Mouse (Mus musculus) embryonic facial prominence, embryonic 12.5 days (tissue): ENCODE results near the gene Slc22a20. TPM values are rescaled to one million over a fixed set of nuclear protein-coding genes. Genes with fewer than 3 reads are reported as not detected.
A peak's percentile ranks its signal among the peaks of the same experiment; 100 is the strongest.

Source experiments
- ATAC-seq: fragments of 200-750 bp; cut with Nextera tagmentation; 2 replicates; pipeline ENCODE4 v1.8.0; 2017; ENCODE audit not compliant: insufficient number of reproducible peaks, insufficient read depth, low FRiP score, low TSS enrichment
- H3K27ac ChIP-seq: fragments of 300-500 bp; sonication (generic); 2 replicates; pipeline ENCODE4 v1.5.1; 2016; ENCODE audit warnings: mild to moderate bottlenecking
- H3K27me3 ChIP-seq: fragments of 300-500 bp; sonication (generic); 2 replicates; pipeline ENCODE4 v1.6.1; 2016; ENCODE audit warnings: mild to moderate bottlenecking, moderate library complexity
- H3K36me3 ChIP-seq: fragments of 300-500 bp; sonication (generic); 2 replicates; pipeline ENCODE4 v1.6.1; 2016; ENCODE audit warnings: mild to moderate bottlenecking
- H3K4me1 ChIP-seq: fragments of 300-500 bp; sonication (generic); 2 replicates; pipeline ENCODE4 v1.6.1; 2016
- H3K4me2 ChIP-seq: fragments of 300-500 bp; sonication (generic); replicated peaks from 2 replicates; pipeline ENCODE4 v1.6.1; 2016; ENCODE audit warnings: mild to moderate bottlenecking, moderate library complexity
- H3K4me3 ChIP-seq: fragments of 300-500 bp; sonication (generic); 2 replicates; pipeline ENCODE4 v1.5.1; 2016; ENCODE audit warnings: mild to moderate bottlenecking
- H3K9ac ChIP-seq: fragments of 300-500 bp; sonication (generic); 2 replicates; pipeline ENCODE4 v1.6.1; 2016; ENCODE audit warnings: mild to moderate bottlenecking, moderate library complexity
- H3K9me3 ChIP-seq: fragments of 300-500 bp; sonication (generic); 2 replicates; pipeline ENCODE4 v1.6.1; 2016; ENCODE audit warnings: mild to moderate bottlenecking, moderate library complexity
- WGBS: fragments of 180-500 bp; shearing (Covaris S2); methylation state at CpG from one replicate; pipeline ENCODE4 v1.1.7; 2016; 5-methylcytosine and 5-hydroxymethylcytosine counted together
- polyA plus RNA-seq: library from polyadenylated mRNA; unstranded; fragments of >200 nt; fragmentation: Nextera tagmentation; extraction: Ambion mirVana; gene quantifications from 2 replicates; pipeline ENCODE4 v1.2.1, GENCODE M21; 2016

Gene Slc22a20
- polyA plus RNA-seq, 1 experiment from 2014 or later, result not detected

GRCm38 (mm10) chr19:5964804-5965203 lies 21.1 kb downstream of the Slc22a20 start:
- ATAC-seq, result no peak
- H3K9ac ChIP-seq, result no peak overlapping the region
- H3K27me3 ChIP-seq, result no peaks in the 10 kb centered on the region
- H3K27ac ChIP-seq, result no peak overlapping the region
- 83% methylated on average over 2 of the region's 2 CpGs for WGBS
- H3K4me1 ChIP-seq, result peaks cover 23% of the 10 kb centered on the region
- peak overlapping the region; percentile 81 for H3K4me2 ChIP-seq
- H3K36me3 ChIP-seq, result peaks cover 12% of the 10 kb centered on the region; the same call in 1 of the 2 replicates
- H3K9me3 ChIP-seq, result no peaks in the 10 kb centered on the region
- peak overlapping the region; percentile 81 for H3K4me3 ChIP-seq

DNA sequence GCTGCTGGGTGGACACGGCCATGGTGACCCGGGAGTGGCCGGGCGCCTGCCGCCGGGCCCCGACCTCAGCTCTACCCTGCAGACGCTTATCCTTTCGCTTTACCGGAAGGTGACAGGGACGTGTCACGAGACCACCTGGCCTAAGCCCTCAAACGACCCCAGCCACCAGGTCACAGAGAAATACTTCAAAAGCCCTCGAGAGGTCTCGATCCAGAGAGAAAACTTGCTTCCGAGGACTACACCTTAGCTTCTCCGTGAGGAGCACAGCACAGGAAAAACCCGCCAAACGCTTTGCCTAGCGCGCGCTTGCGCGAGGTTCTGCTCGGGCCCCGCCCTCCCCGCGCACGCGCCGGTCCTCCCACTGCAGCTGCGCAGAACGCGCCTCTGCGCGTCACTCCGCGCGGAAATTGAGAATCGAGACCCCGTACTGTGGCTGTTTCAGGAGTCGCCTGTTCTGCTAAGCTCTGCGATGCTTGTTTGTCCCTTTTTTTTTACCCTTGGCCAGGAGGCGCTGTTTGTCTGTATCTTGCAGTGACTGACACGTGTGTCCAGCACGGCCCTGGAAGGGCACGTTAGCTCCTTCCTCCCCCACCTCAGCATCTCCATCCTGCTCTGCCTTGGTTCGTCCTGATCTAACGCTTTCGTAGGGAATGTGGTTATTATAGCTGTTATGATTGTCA lies 21.9 kb downstream of the Slc22a20 start, which contains the start of gene Pola2:
TSS of gene Pola2 (minus strand) at position 320 of the 680 bp plus-strand sequence.
- H3K9me3 ChIP-seq, result no peaks in the 10 kb centered on the region
- peak within 1 kb of the TSS; percentile 81 for H3K27ac ChIP-seq
- peak within 1 kb of the TSS; percentile 91 for H3K9ac ChIP-seq
- peak within 1 kb of the TSS; percentile 81 for H3K4me2 ChIP-seq
- peaks cover 19% of the 10 kb centered on the region for H3K36me3 ChIP-seq
- ATAC-seq, result peak; percentile 82
- no peaks in the 10 kb centered on the region for H3K27me3 ChIP-seq
- WGBS, result under 1% methylated on average over 50 of the region's 50 CpGs
- H3K4me3 ChIP-seq, result peak within 1 kb of the TSS; percentile 81
- H3K4me1 ChIP-seq, result peaks cover 23% of the 10 kb centered on the region

DNA sequence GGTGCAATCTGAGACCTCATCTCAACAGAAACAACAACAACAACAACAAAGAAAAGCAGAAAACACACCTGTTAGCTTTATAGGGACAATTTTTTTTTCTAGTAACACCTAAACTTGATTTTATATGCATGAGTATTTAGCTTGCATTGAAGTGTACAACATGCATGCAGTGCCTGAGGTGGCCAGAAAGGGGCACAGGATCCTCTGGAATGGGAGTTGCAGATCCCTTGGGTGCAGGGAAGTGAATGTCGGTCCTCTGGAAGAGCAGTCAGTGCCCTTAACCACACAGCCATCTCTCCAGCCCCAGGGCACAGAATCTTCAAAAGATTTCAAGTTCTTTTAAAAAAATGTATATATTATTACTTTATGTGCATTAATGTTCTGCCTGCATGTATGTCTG lies 23.3 kb downstream of the Slc22a20 start:
- H3K9me3 ChIP-seq, result no peaks in the 10 kb centered on the region
- no peak for ATAC-seq
- peak overlapping the region; percentile 81 for H3K4me2 ChIP-seq
- no peak overlapping the region for H3K27ac ChIP-seq
- WGBS, result 23% methylated on average over 1 of the region's 1 CpGs
- H3K27me3 ChIP-seq, result no peaks in the 10 kb centered on the region
- H3K4me1 ChIP-seq, result peaks cover 23% of the 10 kb centered on the region
- peaks cover 32% of the 10 kb centered on the region for H3K36me3 ChIP-seq
- H3K4me3 ChIP-seq, result peak overlapping the region; percentile 81
- peak overlapping the region; percentile 91 for H3K9ac ChIP-seq

DNA sequence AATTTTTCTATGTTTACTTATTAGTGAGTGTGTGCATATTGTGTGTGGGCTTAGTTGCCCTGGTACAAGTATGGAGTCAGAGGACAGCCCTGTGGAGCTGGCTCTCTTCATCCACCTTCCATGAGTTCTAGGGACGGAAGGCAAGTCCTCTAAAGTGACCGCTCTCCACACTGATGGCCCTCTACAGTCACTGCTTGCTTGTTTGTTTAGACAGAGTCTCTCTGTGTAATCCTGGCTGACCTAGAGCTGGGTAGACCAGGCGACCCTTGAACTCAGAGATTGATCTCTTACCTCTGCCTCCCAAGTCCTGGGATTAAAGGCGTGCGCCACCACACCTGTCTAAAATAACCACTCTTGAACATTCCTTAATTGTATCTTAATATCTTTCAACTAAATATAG lies 28.6 kb downstream of the Slc22a20 start:
- WGBS, result 88% methylated on average over 5 of the region's 5 CpGs
- ATAC-seq, result no peak
- no peak overlapping the region for H3K4me2 ChIP-seq
- H3K36me3 ChIP-seq, result peaks cover 59% of the 10 kb centered on the region
- H3K27me3 ChIP-seq, result no peaks in the 10 kb centered on the region
- no peak overlapping the region for H3K4me3 ChIP-seq
- no peak overlapping the region for H3K9ac ChIP-seq
- H3K27ac ChIP-seq, result no peak overlapping the region
- H3K9me3 ChIP-seq, result no peaks in the 10 kb centered on the region
- peaks cover 7% of the 10 kb centered on the region for H3K4me1 ChIP-seq

GRCm38 (mm10) chr19:5956685-5957084 lies 29.3 kb downstream of the Slc22a20 start:
- Histone ChIP-seq H3K4me2 (no peak overlapping the region), H3K36me3 (peaks cover 66% of the 10 kb centered on the region), H3K27me3 (no peaks in the 10 kb centered on the region), H3K4me3 (no peak overlapping the region), H3K9me3 (no peaks in the 10 kb centered on the region), H3K4me1 (peaks cover 13% of the 10 kb centered on the region; the same call in 1 of the 2 replicates), H3K9ac (no peak overlapping the region), H3K27ac (no peak overlapping the region)
- WGBS, result 31% methylated on average over 3 of the region's 3 CpGs
- peak; percentile 59; the same call in 1 of the 2 replicates for ATAC-seq

GRCm38 (mm10) chr19:5955704-5956670 lies 30.0 kb downstream of the Slc22a20 start:
- ATAC-seq, result no peak
- Histone ChIP-seq H3K9me3 (no peaks in the 10 kb centered on the region), H3K4me3 (no peak overlapping the region), H3K36me3 (peaks cover 66% of the 10 kb centered on the region), H3K27ac (peak overlapping the region; percentile 51; the same call in 1 of the 2 replicates), H3K4me1 (peaks cover 15% of the 10 kb centered on the region; the same call in 1 of the 2 replicates), H3K4me2 (no peak overlapping the region), H3K9ac (no peak overlapping the region), H3K27me3 (no peaks in the 10 kb centered on the region)
- WGBS, result 76% methylated on average over 28 of the region's 28 CpGs

- Histone ChIP-seq H3K9me3 (no peaks in the 10 kb centered on the region), H3K4me1 (peaks cover 15% of the 10 kb centered on the region; the same call in 1 of the 2 replicates), H3K27ac (no peak overlapping the region; the same call in 1 of the 2 replicates), H3K4me3 (no peak overlapping the region), H3K4me2 (no peak overlapping the region), H3K9ac (no peak overlapping the region), H3K36me3 (peaks cover 71% of the 10 kb centered on the region), H3K27me3 (no peaks in the 10 kb centered on the region)
- 91% methylated on average over 10 of the region's 10 CpGs for WGBS
- no peak for ATAC-seq
Measured at GRCm38 (mm10) chr19:5954936-5955335, 31.0 kb downstream of the Slc22a20 start.

DNA sequence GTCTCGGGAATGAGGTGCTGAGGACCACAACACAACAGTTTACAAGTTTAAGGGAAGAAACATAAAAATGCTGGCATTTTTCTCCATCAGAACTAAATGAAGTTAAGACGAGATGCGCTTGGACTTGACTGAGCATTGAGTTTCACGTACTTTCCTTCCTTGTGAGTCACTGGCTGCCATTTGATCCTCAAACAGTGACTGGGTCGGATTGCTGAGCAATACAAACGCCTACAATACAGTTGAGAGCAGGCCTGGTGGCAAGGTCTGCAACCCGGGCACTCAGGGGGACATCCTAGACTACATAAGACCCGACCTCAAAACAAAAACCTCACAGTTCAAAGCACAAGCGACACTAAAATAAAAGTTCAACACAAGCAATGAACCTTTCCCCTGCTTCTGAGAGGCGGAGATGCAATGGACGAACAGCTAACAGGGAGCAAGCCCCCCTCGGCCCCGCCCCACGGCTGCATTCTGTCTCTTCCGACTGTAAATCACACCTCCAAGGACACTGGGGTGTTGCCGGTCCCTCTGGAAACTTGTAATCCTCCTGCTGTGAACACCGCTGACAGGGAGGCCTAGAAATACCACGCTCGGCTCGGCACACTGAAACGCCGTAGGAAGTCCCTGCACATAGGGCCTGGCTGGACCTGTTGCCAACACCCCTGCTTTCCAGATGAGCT lies 31.8 kb downstream of the Slc22a20 start:
- Histone ChIP-seq H3K4me1 (peaks cover 15% of the 10 kb centered on the region; the same call in 1 of the 2 replicates), H3K9me3 (no peaks in the 10 kb centered on the region), H3K36me3 (peaks cover 71% of the 10 kb centered on the region), H3K4me2 (no peak overlapping the region), H3K9ac (no peak overlapping the region), H3K27me3 (no peaks in the 10 kb centered on the region), H3K4me3 (no peak overlapping the region), H3K27ac (no peak overlapping the region)
- ATAC-seq, result no peak
- 84% methylated on average over 22 of the region's 22 CpGs for WGBS

DNA sequence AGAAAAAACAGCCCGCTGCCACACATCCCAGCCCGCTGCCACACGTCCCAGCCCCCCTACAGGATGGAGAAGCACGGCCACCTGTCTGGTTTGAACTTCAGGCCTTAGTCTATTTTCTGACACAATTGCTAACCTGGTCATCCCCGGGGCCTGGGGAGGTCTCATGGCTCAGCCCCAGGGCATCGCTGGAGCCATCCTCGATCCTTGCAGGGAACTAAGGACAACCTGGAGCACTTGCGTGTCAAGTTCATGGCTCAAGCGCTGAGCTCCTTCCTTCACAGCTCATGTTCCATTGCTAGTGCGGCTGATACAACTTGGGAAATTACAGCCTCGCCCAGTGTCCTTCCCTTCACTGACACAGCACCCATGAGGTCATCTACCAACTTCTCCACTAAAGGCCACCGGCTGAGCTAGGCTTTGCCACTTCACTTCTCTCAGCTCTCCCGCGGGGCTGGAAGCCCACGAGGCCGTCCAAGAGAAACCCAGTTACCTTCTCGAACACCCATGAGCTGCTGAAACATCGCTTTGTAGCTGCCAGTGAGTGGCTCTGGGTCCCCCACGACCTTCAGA lies 32.7 kb downstream of the Slc22a20 start:
- Histone ChIP-seq H3K4me2 (no peak overlapping the region), H3K27me3 (no peaks in the 10 kb centered on the region), H3K4me3 (no peak overlapping the region), H3K36me3 (peaks cover 68% of the 10 kb centered on the region), H3K4me1 (peaks cover 15% of the 10 kb centered on the region; the same call in 1 of the 2 replicates), H3K9me3 (no peaks in the 10 kb centered on the region), H3K9ac (no peak overlapping the region), H3K27ac (peak overlapping the region; percentile 69; the same call in 1 of the 2 replicates)
- ATAC-seq, result no peak
- WGBS, result 92% methylated on average over 19 of the region's 19 CpGs

GRCm38 (mm10) chr19:5952071-5952691 lies 33.8 kb downstream of the Slc22a20 start:
- Histone ChIP-seq H3K27me3 (no peaks in the 10 kb centered on the region), H3K4me1 (peaks cover 15% of the 10 kb centered on the region; the same call in 1 of the 2 replicates), H3K27ac (peak overlapping the region; percentile 69), H3K36me3 (peaks cover 66% of the 10 kb centered on the region), H3K4me2 (no peak overlapping the region), H3K9me3 (no peaks in the 10 kb centered on the region), H3K9ac (0 out of 2 replicates have a peak overlapping the region, but pooled peaks have one; percentile 17), H3K4me3 (no peak overlapping the region)
- no peak for ATAC-seq
- WGBS, result 55% methylated on average over 13 of the region's 13 CpGs
